Mouse (Mus musculus): ENCODE measurements around the gene Baz2b.

Baz2b gene

DNA sequence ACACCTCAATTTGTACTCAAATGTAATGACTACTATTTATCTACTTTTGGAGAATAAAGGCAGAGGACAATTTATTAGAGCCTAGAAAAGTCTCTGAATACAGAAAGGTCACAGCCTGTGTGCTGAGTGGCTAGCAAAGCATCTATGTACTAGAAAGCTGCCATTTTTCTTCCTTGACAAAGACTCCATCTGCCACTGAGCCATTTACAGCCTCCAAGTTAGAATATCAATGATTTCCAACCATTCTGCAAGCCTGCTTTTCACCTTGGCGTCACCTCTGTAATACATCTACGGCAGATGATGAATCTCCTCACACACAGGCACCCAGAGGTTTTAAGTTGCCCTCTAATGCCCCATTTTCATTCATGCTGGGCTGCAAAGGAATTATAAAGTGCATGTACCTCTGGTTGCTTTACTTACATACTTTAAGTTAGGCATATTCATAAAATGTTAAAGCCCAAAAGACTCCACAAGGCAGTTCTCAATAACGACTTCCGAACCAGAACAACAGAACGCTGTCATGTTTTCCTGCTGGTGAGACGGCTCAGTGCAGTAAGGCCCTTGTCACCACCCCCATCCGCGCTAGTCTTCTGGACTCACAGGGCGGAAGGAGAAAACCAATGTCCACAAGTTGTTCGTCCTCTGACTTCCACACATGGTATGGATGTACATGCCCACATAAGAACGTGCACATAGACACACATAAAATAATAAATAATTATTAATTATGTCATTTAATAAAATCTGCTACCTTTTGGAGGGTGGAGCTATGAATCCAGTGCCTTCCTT lies 156.2 kb downstream of the Baz2b start:
- DNase-seq (ENCODE audit: extremely low read depth, low read depth, low spot score), result no peak

- no peak for DNase-seq (ENCODE audit: extremely low read depth, low read depth, low spot score)
Observed at GRCm38 (mm10) chr2:60050667-60051460, 158.8 kb downstream of the Baz2b start.

- DNase-seq (ENCODE audit: extremely low read depth, low read depth, low spot score), result no peak
Observed at GRCm38 (mm10) chr2:60049889-60050288, 159.8 kb downstream of the Baz2b start.

- DNase-seq (ENCODE audit: extremely low read depth, low read depth, low spot score), result no peak
Observed at GRCm38 (mm10) chr2:60049351-60049750, 160.3 kb downstream of the Baz2b start.

GRCm38 (mm10) chr2:60045995-60046394 lies 163.6 kb downstream of the Baz2b start:
- DNase-seq (ENCODE audit: extremely low read depth, low read depth, low spot score), result no peak

GRCm38 (mm10) chr2:60044988-60045387 lies 164.7 kb downstream of the Baz2b start:
- peak; percentile 21 for DNase-seq (ENCODE audit: extremely low read depth, low read depth, low spot score)

DNA sequence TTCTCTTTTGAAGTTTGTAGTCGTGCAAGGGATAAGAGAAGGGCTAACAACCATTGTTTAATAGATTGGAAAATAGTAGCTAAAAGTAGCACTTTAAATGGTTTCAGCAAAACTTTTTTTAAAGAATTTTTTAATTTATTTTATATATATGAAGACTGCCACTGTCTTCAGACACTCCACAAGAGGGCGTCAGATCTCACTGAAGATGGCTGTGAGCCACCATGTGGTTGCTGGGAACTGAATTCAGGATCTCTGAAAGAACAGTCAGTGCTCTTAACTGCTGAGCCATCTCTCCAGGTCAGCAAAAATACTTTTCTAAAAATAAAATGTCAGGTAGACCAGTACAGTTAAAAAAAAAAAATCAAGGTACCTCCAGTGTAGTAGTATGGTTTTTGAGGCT lies 165.1 kb downstream of the Baz2b start:
- no peak for DNase-seq (ENCODE audit: extremely low read depth, low read depth, low spot score)

DNA sequence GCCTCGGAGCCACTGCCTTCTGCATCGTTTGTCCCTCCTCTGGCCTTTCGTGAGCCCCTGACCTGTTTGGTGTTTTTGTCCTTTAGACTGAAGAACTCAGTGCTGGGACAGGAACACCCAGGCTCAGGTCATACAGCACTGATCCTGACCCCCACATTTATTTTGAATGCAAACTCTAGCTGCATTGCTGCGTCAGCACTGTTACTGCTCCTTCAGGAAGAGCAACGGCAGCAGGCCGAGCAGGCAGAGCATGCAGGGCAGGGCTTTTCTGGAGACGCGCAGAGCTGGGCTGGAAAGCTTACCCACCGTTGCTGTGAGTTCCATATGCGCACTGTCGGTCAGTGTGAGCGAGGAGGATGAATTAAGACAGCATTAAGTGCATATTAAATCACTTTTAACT lies 166.9 kb downstream of the Baz2b start:
- no peak for DNase-seq (ENCODE audit: extremely low read depth, low read depth, low spot score)

DNA sequence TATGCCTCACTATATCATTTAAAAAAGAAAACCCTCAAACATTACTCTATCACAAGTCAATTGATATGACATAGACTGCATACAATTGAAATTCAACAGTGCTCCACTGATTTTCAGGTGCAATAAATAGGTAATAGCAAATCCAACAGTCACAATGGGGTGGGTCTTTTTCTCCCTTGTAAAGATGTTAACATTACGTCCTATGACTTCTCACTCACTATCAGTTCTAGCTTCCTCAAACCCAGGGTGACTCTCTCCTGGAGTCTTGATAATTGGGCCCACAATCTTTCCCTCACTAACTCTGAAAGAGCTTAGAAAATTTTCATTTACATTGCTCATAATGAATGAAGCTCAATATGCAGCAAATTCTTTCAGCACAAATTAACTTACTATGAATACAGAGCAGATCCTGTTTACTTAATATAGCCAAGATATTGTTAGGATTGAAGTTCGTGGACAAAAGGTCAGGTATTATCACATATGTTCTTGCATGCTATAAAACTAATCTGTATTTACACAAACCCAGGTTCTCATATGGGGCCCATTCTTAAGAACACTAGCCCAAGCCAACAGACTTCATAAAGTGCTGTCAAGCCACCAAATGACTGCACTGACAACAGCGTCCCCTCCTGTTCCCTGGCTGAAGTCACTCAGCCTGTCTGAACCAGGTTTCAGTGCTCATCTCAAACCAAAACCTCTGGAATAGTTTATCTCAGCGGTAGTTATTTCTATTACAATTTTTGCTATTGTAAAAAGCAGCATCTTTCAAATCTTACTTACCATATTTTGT lies 168.0 kb downstream of the Baz2b start:
- no peak for DNase-seq (ENCODE audit: extremely low read depth, low read depth, low spot score)

DNA sequence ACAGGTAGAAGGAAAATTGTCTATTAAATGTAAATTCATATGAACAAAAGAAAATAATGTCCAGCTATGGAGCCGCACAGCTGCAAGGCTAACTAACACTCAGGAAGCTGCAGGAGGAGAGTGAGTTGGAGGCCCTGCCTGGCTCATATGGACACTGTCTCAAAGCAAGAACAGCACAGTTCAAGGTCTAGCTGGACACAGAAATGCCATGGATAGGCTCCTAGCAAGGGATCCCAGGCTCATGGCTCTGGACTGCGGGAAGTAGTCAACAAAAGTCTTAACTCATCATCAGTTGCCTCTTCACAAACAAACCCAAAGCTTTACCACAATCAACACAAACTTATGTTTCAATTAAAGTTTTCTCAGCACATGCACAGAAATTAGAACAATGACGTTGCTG lies 169.5 kb downstream of the Baz2b start:
- no peak for DNase-seq (ENCODE audit: extremely low read depth, low read depth, low spot score)

DNA sequence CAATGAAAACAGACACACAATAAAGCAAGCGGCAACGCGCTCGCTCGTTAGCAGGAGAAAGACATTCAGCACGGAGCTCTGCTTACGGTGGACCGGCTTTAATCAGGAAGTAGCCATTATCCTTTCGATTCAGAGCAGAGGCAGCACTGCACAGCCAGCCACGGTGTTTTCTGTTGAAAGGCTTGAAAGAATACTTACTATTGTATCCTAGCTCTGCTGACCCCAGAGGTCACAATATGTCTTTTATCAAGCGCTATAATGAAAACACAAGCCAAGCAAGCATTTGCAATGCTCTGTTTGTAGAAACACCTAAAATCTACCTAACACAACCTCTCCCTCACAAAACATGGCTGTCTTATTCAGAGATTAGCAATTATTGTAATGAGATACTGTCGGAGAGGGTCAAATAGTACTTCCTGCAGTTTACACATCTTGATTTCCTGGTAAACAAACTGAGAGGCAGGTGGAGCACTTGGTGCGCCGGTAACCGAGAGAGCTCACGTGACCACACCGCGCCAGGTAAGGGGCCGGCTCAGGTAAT lies 172.6 kb downstream of the Baz2b start:
- no peak for DNase-seq (ENCODE audit: extremely low read depth, low read depth, low spot score)

- DNase-seq (ENCODE audit: extremely low read depth, low read depth, low spot score), result no peak
Observed at GRCm38 (mm10) chr2:60036361-60036760, 173.3 kb downstream of the Baz2b start.

- DNase-seq (ENCODE audit: extremely low read depth, low read depth, low spot score), result peak; percentile 79
Observed at GRCm38 (mm10) chr2:60030991-60031390, 178.6 kb downstream of the Baz2b start.

- DNase-seq (ENCODE audit: extremely low read depth, low read depth, low spot score), result no peak
Observed at GRCm38 (mm10) chr2:60029020-60029419, 180.6 kb downstream of the Baz2b start.

DNA sequence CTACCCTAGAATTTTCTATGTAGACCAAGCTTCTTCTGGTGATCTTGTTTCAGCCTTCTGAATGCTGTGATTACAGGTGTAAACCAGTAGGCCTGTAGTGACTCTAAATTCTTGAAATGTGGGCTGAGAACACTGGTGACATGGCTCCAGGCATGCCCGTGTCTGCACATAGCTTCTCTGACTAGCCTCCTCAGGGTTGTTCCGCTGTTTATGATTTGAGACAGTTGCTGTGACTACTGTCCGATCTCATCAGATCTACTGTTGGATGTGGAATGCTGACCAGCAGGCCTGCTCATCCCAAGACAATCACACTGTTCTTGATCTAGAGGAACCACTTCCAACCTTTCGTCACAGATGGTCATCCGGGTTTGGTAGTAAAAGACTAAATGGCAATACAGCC lies 182.5 kb downstream of the Baz2b start:
- DNase-seq (ENCODE audit: extremely low read depth, low read depth, low spot score), result no peak

- no peak for DNase-seq (ENCODE audit: extremely low read depth, low read depth, low spot score)
Observed at GRCm38 (mm10) chr2:60026554-60026953, 183.1 kb downstream of the Baz2b start.

- DNase-seq (ENCODE audit: extremely low read depth, low read depth, low spot score), result no peak
Observed at GRCm38 (mm10) chr2:60023777-60024176, 185.9 kb downstream of the Baz2b start.

GRCm38 (mm10) chr2:60021556-60021955 lies 188.1 kb downstream of the Baz2b start:
- no peak for DNase-seq (ENCODE audit: extremely low read depth, low read depth, low spot score)

DNA sequence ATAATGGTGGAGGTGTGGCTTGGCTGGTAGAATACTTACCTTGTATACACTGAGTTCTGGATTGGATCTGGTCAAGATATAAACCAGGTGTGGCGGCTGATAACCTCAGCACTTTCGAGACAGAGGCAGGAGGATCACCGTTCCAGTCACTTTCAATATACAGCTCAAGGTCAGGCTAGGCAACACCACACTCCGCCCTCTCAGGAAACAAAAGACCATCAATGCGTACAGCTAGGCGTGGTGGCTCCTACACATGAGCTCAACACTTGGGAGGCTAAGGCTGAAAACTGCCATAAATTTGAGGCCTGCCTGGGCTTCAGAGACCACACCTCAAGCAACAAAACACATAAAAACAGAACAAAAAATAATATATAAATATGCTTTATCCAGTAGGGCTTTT lies 188.5 kb downstream of the Baz2b start:
- DNase-seq (ENCODE audit: extremely low read depth, low read depth, low spot score), result no peak

GRCm38 (mm10) chr2:60019546-60020250 lies 189.9 kb downstream of the Baz2b start:
- DNase-seq (ENCODE audit: extremely low read depth, low read depth, low spot score), result no peak
